Mouse (Mus musculus): ENCODE results near the gene Ppp1r16b. TPM values are rescaled to one million over a fixed set of nuclear protein-coding genes. Genes with fewer than 3 reads are reported as not detected.

Gene Ppp1r16b
- total RNA-seq, 2 experiments from 2014 or later, result 135 to 138 TPM

DNA sequence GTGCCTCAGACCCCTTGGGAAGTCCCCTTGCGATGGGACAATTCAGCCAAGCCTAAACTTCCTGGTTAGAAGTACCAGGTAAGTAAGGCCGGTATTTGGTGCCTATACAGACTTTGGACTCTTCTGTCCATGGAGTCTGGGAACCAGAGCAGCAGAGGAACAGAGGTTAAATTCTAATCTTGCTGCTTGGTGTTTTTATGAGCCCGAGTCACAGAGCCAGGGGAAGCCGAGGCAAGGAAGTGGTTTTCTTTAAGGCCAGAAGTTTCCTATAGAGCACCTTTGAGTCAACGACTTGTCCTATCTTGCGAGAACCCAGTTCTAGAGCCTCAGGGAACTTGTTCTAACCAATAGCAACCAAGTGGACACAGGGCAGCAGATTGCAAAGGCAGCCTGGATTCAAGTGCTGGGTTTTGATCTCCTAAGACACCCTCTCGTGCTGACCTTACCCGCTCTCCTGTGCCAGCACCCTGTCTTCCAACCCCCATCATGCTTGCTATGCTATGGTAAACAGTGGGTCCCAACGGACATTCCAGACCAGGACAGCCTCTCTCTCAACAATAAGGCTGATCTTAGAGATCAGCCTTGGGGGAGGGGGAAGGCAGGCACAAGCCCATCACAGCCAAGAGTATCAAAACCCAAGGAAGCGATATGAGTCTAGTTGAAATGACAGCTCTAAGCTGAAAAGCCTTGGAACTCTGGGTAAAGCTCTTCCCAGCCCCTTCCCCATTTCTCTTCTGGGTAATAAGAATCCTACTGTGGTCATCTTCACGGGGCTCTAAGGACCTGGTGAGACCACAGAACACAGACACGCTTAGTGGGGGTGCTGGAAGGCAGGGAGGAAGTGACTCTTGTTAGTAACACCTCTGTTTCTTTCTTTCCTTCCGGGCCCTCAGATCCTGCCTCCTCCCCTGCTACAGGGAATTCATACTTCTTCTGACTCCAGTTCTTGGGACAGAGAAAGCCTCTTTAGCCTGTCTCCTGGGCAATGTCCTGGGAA lies 4.3 kb downstream of the Ppp1r16b start:
- peak overlapping the region; percentile 95 for H3K4me3 ChIP-seq
- H3K27ac ChIP-seq, result peak overlapping the region; percentile 90
- DNase-seq (ENCODE audit: extremely low spot score in 1 of 2, low spot score in 2 of 2), result no peak
- TF ChIP-seq CTCF (IDR thresholded peaks at IDR 0.05), result no peak
- intact Hi-C loops (cut with DNase I), result loop anchor here (2.0 kb wide), 1 partner anchor 23 kb away; no protein-coding TSS in a partner anchor

DNA sequence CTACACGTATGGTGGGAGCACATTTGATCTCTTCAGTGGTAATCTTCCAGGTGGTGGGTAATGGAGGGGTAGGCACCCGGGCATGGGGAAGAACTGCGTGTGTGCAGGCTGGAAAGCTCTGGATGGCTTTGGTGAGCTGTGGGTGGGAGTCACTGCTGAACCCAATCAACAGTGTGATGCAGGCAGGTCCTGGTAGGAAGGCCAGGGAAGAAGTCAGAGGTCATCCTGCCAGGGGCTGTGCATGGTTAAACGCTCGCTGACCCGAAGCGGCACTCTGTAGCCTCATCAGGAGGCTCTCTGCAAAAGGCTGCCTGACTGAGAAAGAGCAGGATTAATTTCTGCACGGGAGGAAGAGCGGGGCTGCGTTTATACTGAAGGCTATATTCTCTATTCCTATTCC lies 5.4 kb downstream of the Ppp1r16b start:
- TF ChIP-seq CTCF (IDR thresholded peaks at IDR 0.05), result no peak
- H3K4me3 ChIP-seq, result peak overlapping the region; percentile 95
- H3K27ac ChIP-seq, result peak overlapping the region; percentile 90; the same call in 1 of the 2 replicates
- intact Hi-C loops (cut with DNase I), result no loop called here
- DNase-seq (ENCODE audit: extremely low spot score in 1 of 2, low spot score in 2 of 2), result no peak

DNA sequence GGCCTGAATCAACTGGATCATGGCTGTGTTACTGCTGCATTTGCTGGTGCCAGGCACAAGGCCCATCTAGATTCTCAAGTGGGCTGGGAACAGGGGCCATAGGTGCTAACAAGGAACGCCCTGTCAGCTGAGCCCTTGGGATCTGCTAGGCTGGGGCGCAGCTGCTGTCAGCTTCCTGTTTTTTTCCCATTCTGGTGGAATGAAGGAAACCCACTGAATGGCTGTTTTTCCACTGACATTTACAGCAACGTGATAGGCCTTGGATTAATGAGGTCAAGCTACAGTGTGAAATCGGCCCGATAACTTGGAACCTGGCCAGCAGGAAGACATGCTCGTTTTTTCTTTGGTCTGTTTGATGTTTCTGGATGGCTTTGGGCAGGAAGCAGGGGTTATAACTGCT lies 7.6 kb downstream of the Ppp1r16b start:
- DNase-seq (ENCODE audit: extremely low spot score in 1 of 2, low spot score in 2 of 2), result no peak
- intact Hi-C loops (cut with DNase I), result no loop called here
- Histone ChIP-seq H3K27ac (peak overlapping the region; percentile 50; the same call in 1 of the 2 replicates), H3K4me3 (no peak overlapping the region)
- no peak for TF ChIP-seq CTCF (IDR thresholded peaks at IDR 0.05)

DNA sequence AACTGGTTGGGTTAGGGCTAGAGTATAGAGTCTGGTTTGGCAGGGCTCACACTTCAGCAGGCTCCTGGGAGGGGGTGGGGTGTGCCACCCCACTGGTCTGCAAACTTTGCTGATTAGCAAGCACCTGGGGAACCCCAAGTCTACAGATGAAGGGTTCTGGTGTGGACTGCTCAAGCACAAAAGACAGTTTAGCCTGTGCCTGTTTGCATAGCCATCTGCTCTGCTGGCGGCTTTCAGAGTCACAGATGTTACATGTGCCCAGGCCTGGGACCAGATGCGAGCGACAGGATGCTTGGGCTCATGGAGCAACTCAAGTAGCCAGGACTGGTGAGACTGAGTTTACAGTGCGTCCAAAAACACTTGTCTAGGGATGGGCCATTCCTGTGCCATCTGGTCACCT lies 8.3 kb downstream of the Ppp1r16b start:
- H3K27ac ChIP-seq, result peak overlapping the region; percentile 50; the same call in 1 of the 2 replicates
- no peak for TF ChIP-seq CTCF (IDR thresholded peaks at IDR 0.05)
- DNase-seq (ENCODE audit: extremely low spot score in 1 of 2, low spot score in 2 of 2), result no peak
- no peak overlapping the region for H3K4me3 ChIP-seq
- intact Hi-C loops (cut with DNase I), result no loop called here

DNA sequence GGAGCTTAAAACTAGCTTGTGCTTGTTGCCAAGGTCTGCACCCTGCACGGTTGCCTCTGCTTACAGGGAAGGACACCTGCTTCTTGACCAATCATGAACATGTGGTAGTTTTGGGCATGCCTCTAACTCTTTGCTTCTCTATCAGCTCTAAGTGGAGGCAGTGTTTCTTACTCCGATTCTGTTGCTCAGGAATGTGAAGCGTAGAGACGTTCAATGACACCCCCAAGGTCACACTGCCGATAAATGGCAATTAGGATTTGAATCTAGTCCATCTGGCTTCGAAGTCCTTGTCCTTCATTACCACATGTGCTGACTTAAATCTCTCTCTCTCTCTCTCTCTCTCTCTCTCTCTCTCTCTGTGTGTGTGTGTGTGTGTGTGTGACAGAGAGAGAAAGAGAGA lies 8.9 kb downstream of the Ppp1r16b start:
- no peak overlapping the region for H3K4me3 ChIP-seq
- no peak overlapping the region for H3K27ac ChIP-seq
- intact Hi-C loops (cut with DNase I), result no loop called here
- TF ChIP-seq CTCF (IDR thresholded peaks at IDR 0.05), result no peak
- DNase-seq (ENCODE audit: extremely low spot score in 1 of 2, low spot score in 2 of 2), result no peak

DNA sequence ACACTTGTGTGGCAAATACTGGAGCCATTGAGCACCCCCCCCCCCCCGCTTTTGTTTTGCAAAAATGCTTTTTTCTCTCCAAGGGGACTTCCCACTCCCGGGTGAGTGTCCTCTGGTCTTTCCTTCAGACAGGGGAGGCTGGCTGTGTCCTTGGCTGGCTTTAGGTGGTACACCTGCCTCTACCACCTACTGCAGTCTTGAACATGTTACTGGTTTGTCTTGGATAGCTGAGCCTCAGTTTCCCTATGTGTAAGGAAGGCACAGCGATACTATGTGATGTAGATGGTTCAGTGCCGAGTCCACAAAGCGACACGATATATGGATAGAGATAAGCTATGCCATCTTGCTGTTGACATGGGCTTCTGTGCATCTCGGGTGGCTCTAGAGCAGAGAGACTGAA lies 9.6 kb downstream of the Ppp1r16b start:
- intact Hi-C loops (cut with DNase I), result no loop called here
- TF ChIP-seq CTCF (IDR thresholded peaks at IDR 0.05), result no peak
- no peak overlapping the region for H3K4me3 ChIP-seq
- H3K27ac ChIP-seq, result no peak overlapping the region
- no peak for DNase-seq (ENCODE audit: extremely low spot score in 1 of 2, low spot score in 2 of 2)

DNA sequence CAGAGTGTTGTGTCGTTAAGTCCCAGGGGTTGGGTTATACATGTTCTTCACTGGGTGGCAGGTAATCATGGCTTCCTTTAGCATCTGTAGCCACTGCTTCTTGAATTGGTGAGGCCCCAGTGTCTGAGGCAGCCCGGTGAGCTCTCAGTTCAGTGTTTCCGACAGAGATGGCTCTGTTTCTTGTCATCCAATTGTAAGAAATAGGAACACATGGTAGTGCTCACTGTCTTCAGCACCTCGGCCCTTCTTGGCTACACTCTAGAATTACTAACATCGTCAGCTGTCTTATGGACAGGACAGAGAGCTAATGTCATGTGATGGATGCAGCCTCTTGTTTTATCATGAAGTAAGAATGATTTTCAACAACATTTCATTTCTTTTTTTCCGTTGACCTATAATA lies 10.0 kb downstream of the Ppp1r16b start:
- Histone ChIP-seq H3K27ac (no peak overlapping the region), H3K4me3 (no peak overlapping the region)
- no peak for DNase-seq (ENCODE audit: extremely low spot score in 1 of 2, low spot score in 2 of 2)
- intact Hi-C loops (cut with DNase I), result no loop called here
- no peak for TF ChIP-seq CTCF (IDR thresholded peaks at IDR 0.05)

DNA sequence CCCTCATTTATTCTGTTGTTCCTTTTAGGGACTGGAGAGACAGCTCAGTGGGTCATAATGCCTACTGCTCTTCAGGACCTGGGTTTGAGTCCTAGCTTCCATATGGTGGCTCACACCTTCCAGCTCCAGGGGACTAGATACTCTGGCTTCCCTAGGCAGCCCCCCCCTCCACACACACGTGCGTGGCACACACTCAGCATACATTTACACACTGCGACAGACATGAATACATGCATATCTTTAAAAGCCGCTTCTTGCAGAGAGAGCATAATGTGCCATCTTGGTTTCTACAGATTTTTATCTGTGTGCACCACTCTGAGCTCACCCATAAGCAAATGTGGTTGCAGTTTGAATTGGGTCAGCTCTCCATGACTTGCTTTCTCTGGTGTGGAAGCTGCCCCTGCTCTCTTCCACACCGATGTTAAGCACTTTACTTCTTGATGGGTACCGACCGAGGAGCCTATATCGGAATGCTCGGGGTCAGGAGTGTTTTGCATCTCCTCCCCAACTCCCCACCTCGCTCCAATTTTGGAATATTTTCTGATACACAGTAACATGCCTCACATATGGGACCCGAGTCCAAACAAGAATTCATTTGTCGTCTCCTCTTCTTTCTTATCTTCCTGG lies 10.8 kb downstream of the Ppp1r16b start:
- Histone ChIP-seq H3K4me3 (no peak overlapping the region), H3K27ac (no peak overlapping the region)
- no peak for TF ChIP-seq CTCF (IDR thresholded peaks at IDR 0.05)
- intact Hi-C loops (cut with DNase I), result no loop called here
- DNase-seq (ENCODE audit: extremely low spot score in 1 of 2, low spot score in 2 of 2), result no peak

DNA sequence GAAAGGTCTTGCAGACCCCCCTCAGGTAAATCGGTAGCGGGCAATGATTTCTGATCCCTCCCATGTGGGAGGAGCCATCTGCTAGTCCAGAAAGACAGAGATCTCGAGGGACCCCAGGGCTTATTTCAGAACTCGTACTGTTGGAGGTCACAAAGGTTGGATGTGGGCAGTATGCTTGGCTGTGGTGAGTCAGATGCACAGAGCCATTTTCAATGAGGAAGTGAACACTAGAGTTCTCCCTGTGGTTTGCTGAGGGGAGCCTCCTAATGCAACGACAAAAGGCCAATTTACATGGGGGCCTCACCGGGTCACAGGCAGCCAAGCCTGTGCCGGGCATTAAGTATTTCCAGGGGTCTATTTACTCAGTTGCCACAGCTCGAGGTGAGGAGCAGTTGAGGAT lies 12.7 kb downstream of the Ppp1r16b start:
- no peak for DNase-seq (ENCODE audit: extremely low spot score in 1 of 2, low spot score in 2 of 2)
- no peak overlapping the region for H3K4me3 ChIP-seq

DNA sequence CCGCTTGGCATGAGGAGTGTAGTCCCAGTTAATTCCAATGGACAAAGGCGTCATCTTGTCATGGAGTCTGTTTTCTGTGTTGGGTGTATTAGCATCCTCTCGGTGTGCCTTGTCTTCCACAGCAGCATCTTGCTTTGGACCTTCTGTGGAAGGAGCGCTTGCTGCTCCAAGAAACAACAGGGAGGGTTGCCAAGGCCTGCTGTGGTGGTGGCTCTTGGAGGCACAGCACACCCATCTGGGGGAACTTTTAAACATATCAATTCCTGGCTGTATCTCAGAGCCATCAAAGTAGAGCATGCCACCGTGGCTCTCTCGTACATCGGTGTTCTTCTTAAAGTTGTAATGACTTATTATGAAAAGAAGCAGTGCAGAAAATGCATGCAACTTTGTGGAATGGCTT lies 13.9 kb downstream of the Ppp1r16b start:
- Histone ChIP-seq H3K27ac (no peak overlapping the region), H3K4me3 (no peak overlapping the region)
- no peak for TF ChIP-seq CTCF (IDR thresholded peaks at IDR 0.05)
- intact Hi-C loops (cut with DNase I), result no loop called here
- DNase-seq (ENCODE audit: extremely low spot score in 1 of 2, low spot score in 2 of 2), result peak in 1 of 2 experiments; percentile 11

More for the DNA sequence above, 12.7 kb downstream of the Ppp1r16b start:
- no peak overlapping the region; the same call in 1 of the 2 replicates for H3K27ac ChIP-seq
- TF ChIP-seq CTCF (IDR thresholded peaks at IDR 0.05), result no peak
- intact Hi-C loops (cut with DNase I), result no loop called here

DNA sequence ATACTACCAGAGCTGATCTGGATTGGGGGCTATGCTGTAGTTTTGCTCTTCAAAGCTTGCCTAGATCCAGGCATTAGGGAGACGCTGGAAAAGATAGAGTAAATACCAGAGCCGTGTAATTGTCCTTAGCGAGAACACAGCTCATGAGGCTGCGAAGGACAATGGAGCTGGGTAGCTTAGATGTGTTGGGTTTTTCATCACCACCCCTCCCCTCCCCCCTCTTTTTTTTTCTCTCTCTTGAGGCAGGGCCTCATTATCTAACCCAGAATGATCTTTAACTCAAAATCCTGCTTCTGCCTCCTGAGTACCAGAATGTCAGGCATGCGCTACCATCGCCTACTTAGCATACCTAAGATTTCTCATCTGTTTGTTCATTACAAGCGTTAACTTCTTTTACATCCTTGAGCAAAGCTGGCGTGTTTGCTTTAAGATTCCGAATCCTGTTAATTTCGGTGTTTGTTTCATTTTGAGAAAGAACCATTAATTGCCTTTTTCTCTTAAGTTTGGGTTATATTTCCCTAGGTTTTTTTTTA lies 15.2 kb downstream of the Ppp1r16b start:
- H3K27ac ChIP-seq, result no peak overlapping the region
- TF ChIP-seq CTCF (IDR thresholded peaks at IDR 0.05), result no peak
- intact Hi-C loops (cut with DNase I), result no loop called here

DNA sequence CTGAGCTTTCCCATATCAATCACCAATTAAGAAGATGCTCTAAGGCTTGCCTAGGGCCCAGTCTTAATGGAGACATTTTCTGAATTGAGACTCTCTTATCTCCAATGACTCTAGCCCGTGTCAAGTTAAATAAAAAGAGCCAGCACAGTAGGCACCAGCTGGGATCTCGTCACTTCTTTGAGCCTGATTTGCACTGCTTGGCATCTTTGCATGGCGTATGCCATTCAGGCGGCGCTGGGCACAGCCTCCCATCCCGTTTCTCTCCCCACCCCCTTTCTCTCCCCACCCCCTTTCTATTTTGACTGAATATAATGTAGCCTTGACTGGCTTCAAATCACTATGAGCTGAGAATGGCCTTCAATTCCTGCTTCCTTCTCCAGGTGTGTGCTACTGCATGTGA lies 16.5 kb downstream of the Ppp1r16b start:
- no peak for TF ChIP-seq CTCF (IDR thresholded peaks at IDR 0.05)
- H3K27ac ChIP-seq, result no peak overlapping the region
- no peak for DNase-seq (ENCODE audit: extremely low spot score in 1 of 2, low spot score in 2 of 2)
- no peak overlapping the region for H3K4me3 ChIP-seq
- intact Hi-C loops (cut with DNase I), result no loop called here

More for the DNA sequence above, 15.2 kb downstream of the Ppp1r16b start:
- no peak for DNase-seq (ENCODE audit: extremely low spot score in 1 of 2, low spot score in 2 of 2)
- H3K4me3 ChIP-seq, result no peak overlapping the region
